ENCODE assay signal across 21 mouse cellular contexts in genomic region chr11:47188556-47188955, GRCm38 (mm10).
DNase-seq lines count a peak whose midpoint lies in the region; ATAC-seq and TF ChIP-seq lines count a peak whose summit lies in the region.
"Had no signal": no experiment of that assay in that cellular context is flagged by ENCODE, and none has a peak within 500 bp of the region (broad histone marks: within the 10 kb centered on the region; RNA-seq: fewer than 3 reads in every experiment).

No protein-coding gene starts in this region.

- no peak overlapping the region for H3K9ac ChIP-seq in embryonic facial prominence, embryonic 14.5 days (ENCODE audit: low read depth, low read length)
- H3K9ac ChIP-seq in kidney, postnatal 0 days (ENCODE audit: low read depth, low read length): no peak overlapping the region
- H3K9ac ChIP-seq in neural tube, embryonic 12.5 days: no peak overlapping the region
- H3K9ac ChIP-seq: forebrain, embryonic 15.5 days; heart, embryonic 13.5 days; hindbrain, embryonic 15.5 days had no signal

- no peak overlapping the region for H3K4me3 ChIP-seq in embryonic facial prominence, embryonic 14.5 days (ENCODE audit: low read depth, low read length)
- no peak overlapping the region for H3K4me3 ChIP-seq in embryonic facial prominence, embryonic 10.5 days
- no peak overlapping the region for H3K4me3 ChIP-seq in kidney, postnatal 0 days (replicated peaks; ENCODE audit: low read depth, low read length)
- no peak overlapping the region for H3K4me3 ChIP-seq in neural tube, embryonic 12.5 days
- H3K4me3 ChIP-seq in lung, adult 2 months (replicated peaks; ENCODE audit: extremely low read depth, low read depth, low read length): no peak overlapping the region
- H3K4me3 ChIP-seq: forebrain, embryonic 15.5 days; heart, embryonic 13.5 days; hindbrain, embryonic 15.5 days had no signal

- H3K27me3 ChIP-seq in embryonic facial prominence, embryonic 14.5 days (replicated peaks; ENCODE audit: control insufficient read depth, insufficient read depth, low read length): no peaks in the 10 kb centered on the region
- H3K27me3 ChIP-seq in embryonic facial prominence, embryonic 10.5 days (replicated peaks; ENCODE audit: low read depth, poor library complexity, severe bottlenecking): no peaks in the 10 kb centered on the region
- H3K27me3 ChIP-seq in kidney, postnatal 0 days (ENCODE audit: insufficient read depth, low read length): no peaks in the 10 kb centered on the region
- no peaks in the 10 kb centered on the region for H3K27me3 ChIP-seq in neural tube, embryonic 12.5 days (replicated peaks)
- H3K27me3 ChIP-seq: CH12.LX; forebrain, embryonic 15.5 days; heart, embryonic 13.5 days; hindbrain, embryonic 15.5 days; Patski had no signal

- no peak for ATAC-seq in embryonic facial prominence, embryonic 14.5 days (ENCODE audit: low read depth)
- ATAC-seq in kidney, postnatal 0 days (replicated peaks; ENCODE audit: low FRiP score, low read depth): peak; percentile 85; the same call in 1 of the 2 replicates
- ATAC-seq in neural tube, embryonic 12.5 days (ENCODE audit: low FRiP score, low read depth): peak; percentile 56; the same call in 1 of the 2 replicates
- ATAC-seq: activated CD4-positive, CD25-positive, alpha-beta regulatory T cell, adult 4 months; forebrain, embryonic 15.5 days; Patski had no signal

- no peaks in the 10 kb centered on the region for H3K9me3 ChIP-seq in embryonic facial prominence, embryonic 14.5 days (ENCODE audit: control insufficient read depth, low read length)
- no peaks in the 10 kb centered on the region for H3K9me3 ChIP-seq in embryonic facial prominence, embryonic 10.5 days
- no peaks in the 10 kb centered on the region for H3K9me3 ChIP-seq in kidney, postnatal 0 days (replicated peaks; ENCODE audit: low read length)
- no peaks in the 10 kb centered on the region for H3K9me3 ChIP-seq in neural tube, embryonic 12.5 days
- H3K9me3 ChIP-seq: forebrain, embryonic 15.5 days; heart, embryonic 13.5 days; hindbrain, embryonic 15.5 days had no signal

- H3K36me3 ChIP-seq in embryonic facial prominence, embryonic 14.5 days (ENCODE audit: control insufficient read depth, insufficient read depth, low read length): no peaks in the 10 kb centered on the region
- no peaks in the 10 kb centered on the region for H3K36me3 ChIP-seq in embryonic facial prominence, embryonic 10.5 days (replicated peaks)
- no peaks in the 10 kb centered on the region for H3K36me3 ChIP-seq in kidney, postnatal 0 days (ENCODE audit: insufficient read depth, low read length)
- no peaks in the 10 kb centered on the region for H3K36me3 ChIP-seq in neural tube, embryonic 12.5 days
- H3K36me3 ChIP-seq: forebrain, embryonic 15.5 days; heart, embryonic 13.5 days; hindbrain, embryonic 15.5 days had no signal

- no peak for TF ChIP-seq POLR2A in lung, adult 2 months (IDR thresholded peaks at IDR 0.05; ENCODE audit: borderline replicate concordance, extremely low read depth, low read depth, low read length)

- no peak overlapping the region for H3K27ac ChIP-seq in embryonic facial prominence, embryonic 14.5 days (replicated peaks; ENCODE audit: low read depth, low read length)
- H3K27ac ChIP-seq in embryonic facial prominence, embryonic 10.5 days (replicated peaks): no peak overlapping the region
- no peak overlapping the region for H3K27ac ChIP-seq in kidney, postnatal 0 days
- no peak overlapping the region for H3K27ac ChIP-seq in neural tube, embryonic 12.5 days
- H3K27ac ChIP-seq: forebrain, embryonic 15.5 days; heart, embryonic 13.5 days; hindbrain, embryonic 15.5 days had no signal

- no peak for TF ChIP-seq CTCF in kidney, postnatal 0 days (IDR thresholded peaks at IDR 0.05; ENCODE audit: low read depth)
- TF ChIP-seq CTCF in lung, adult 2 months (IDR thresholded peaks at IDR 0.05; ENCODE audit: insufficient read depth, low read length): no peak

- no peak overlapping the region for H3K4me2 ChIP-seq in embryonic facial prominence, embryonic 14.5 days (ENCODE audit: low read depth, low read length)
- no peak overlapping the region for H3K4me2 ChIP-seq in kidney, postnatal 0 days (ENCODE audit: low read length)
- H3K4me2 ChIP-seq in neural tube, embryonic 12.5 days (replicated peaks): no peak overlapping the region
- H3K4me2 ChIP-seq: forebrain, embryonic 15.5 days; heart, embryonic 13.5 days; hindbrain, embryonic 15.5 days had no signal

- 47% methylated on average over 2 of the region's 2 CpGs for WGBS in embryonic facial prominence, embryonic 14.5 days
- WGBS in embryonic facial prominence, embryonic 10.5 days: 92% methylated on average over 2 of the region's 2 CpGs
- 32% methylated on average over 2 of the region's 2 CpGs for WGBS in kidney, postnatal 0 days
- WGBS in neural tube, embryonic 12.5 days: 61% methylated on average over 2 of the region's 2 CpGs
- 85% methylated on average over 2 of the region's 2 CpGs for WGBS in lung, adult 2 months

- H3K4me1 ChIP-seq in embryonic facial prominence, embryonic 14.5 days (ENCODE audit: control insufficient read depth, insufficient read depth, low read length): no peaks in the 10 kb centered on the region
- no peaks in the 10 kb centered on the region for H3K4me1 ChIP-seq in embryonic facial prominence, embryonic 10.5 days
- no peaks in the 10 kb centered on the region for H3K4me1 ChIP-seq in kidney, postnatal 0 days (replicated peaks; ENCODE audit: insufficient read depth, low read length)
- H3K4me1 ChIP-seq in neural tube, embryonic 12.5 days: no peaks in the 10 kb centered on the region
- no peaks in the 10 kb centered on the region for H3K4me1 ChIP-seq in lung, adult 2 months (ENCODE audit: control insufficient read depth, insufficient read depth, low read length)
- H3K4me1 ChIP-seq: forebrain, embryonic 15.5 days; heart, embryonic 13.5 days; hindbrain, embryonic 15.5 days had no signal

- DNase-seq in embryonic facial prominence, embryonic 14.5 days (ENCODE audit: low spot score): peak; percentile 4
- DNase-seq in embryonic facial prominence, embryonic 10.5 days (ENCODE audit: low spot score): no peak
- DNase-seq in kidney, postnatal 0 days (ENCODE audit: low spot score): peak; percentile 90
- no peak for DNase-seq in kidney, postnatal 36 days
- no peak for DNase-seq in lung, adult 2 months
- no peak for DNase-seq in adrenal gland, adult (ENCODE audit: inconsistent age in 2 of 2, low spot score in 1 of 2)
- DNase-seq: adrenal gland, adult 2 months; adrenal gland, postnatal 25 days; cerebellum, adult 18-20 months; cerebellum, adult 9-11 months; cerebellum, postnatal 36 days; gastrocnemius, postnatal 36 days; heart, adult 11 months; heart, postnatal 36 days had no signal

Comparison
In these comparisons a context has a peak if more than half of its experiments do, and no peak if none do; other contexts are left out.
1. DNase-seq: peak in embryonic facial prominence, embryonic 14.5 days (single experiment) and kidney, postnatal 0 days (single experiment); none in embryonic facial prominence, embryonic 10.5 days (single experiment), kidney, postnatal 36 days (0 of 2), lung, adult 2 months (single experiment) and adrenal gland, adult (0 of 2).